Mouse (Mus musculus) CD4-positive helper T cell, adult 2 months (primary cell): ENCODE measurements at regions not wholly inside any gene's neighbourhood (a gene's known extent, or its start where the extent isn't known, plus 50 kb on each side); places are given as distances from the start of the nearest gene placed in this dataset.
A peak's percentile ranks its signal among the peaks of the same experiment; 100 is the strongest.

ENCODE experiments used
- DNase-seq: peaks from one replicate; pipeline ENCODE4 v3.0.0-alpha.2; 2012; ENCODE audit warnings: low read depth, missing footprints, low spot score

DNA sequence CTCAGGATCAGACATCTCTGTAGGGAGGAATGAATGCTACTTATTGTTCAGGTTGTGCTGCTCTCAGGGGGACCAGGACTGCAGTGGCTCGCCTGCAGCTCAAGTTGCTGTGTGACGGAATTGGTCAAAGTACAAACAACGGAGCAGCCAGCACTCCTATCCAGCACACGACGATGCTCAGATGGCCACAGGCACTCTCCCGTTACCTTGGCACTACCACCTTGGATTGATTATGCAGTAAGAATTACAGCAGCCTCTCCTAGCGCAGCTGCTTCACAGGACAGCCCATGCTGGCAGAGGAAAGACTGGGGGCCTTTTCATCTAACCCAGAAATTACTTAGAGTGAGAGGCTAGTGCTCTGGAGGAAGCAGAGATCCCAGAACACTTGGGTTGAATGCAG lies 226.5 kb downstream of the Maf start:
- DNase-seq: no peak

DNA sequence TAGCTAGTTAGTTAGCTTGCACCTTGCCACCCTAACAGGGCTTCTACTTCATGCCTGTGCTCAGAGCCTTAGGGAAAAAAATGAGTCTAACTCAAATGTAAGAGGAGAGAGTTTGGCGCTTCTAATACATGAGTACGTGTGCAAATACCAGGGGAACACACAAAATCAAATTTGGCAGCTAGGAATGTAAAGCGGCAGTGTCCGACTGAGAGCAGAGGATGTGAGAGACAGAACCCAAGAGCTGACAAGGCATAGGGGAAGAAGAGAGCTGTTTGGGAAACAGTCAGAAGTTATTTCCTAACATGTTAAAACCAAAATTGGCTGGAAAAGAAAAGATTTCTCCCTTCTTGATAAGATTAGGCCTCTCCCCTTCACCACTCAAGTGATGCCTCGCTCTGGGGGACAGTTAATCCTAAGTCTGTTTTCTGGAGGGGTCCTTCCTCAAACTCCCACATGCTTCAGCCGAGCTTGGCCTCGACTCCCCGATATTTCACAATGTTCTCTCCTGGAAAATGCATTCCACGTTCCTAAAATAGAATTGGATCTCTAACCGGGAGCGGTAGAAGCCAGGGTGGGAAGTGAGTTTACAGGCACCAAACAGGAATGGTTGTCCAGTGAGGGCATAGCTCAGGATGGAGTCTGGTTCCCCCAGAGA lies 229.1 kb downstream of the Maf start:
- no peak for DNase-seq

DNA sequence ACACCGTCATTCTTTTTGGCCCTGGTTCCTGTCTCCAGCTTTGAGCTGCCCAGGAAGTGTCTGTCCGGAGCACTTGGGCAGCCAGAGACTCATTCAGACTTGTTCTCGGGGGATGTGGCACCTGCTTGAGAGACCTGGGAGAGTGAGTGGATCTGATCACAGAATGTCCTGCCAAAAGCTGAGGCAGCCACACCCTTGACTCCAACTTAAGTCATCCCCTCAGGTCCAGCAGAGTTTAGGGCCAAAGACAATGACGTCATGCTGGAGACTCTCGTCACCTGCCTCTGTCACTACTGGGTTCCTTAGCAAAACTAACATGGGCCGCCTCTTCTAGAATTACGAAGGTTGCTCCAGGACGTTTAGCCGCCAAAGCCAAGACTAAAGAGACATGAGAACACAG lies 231.5 kb downstream of the Maf start:
- DNase-seq: no peak

DNA sequence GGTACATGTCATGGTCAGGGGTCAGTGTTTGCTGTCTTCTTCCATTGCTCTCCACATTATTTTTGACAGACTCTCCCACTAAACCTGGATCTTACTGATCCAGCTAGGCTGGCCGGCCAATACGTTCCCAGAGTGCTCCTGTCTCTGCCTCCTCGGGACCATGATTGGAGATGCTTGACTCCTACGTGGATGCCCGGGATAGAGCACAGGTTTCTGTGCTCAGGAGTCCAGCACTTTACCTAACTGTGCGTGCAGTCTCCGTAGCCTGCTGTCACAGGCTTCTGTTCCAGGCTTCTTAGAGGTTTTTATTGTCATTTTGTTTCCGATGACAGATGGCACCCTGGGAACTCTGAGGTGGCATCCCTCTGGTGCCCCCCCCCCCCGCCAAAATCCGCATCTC lies 232.4 kb downstream of the Maf start:
- DNase-seq: no peak

DNA sequence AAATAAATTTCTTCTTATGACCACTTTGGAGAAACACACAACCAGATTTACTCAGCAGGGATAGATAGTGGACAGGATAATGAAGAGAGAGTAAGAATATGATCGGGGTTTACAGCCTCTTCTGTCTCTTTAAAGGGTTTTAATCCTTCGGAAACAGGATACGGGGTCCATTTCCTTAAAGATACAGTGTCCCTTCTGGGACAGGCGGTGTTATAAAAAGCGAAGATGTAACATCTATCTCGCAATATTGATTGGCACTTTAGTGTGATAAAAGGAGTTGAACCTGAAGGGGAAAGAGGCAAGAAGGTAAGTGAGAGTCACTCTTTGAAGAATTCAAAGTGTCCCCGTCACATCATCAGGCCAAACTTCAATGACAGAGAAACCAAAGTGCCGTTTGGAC lies 233.6 kb downstream of the Maf start:
- no peak for DNase-seq

DNA sequence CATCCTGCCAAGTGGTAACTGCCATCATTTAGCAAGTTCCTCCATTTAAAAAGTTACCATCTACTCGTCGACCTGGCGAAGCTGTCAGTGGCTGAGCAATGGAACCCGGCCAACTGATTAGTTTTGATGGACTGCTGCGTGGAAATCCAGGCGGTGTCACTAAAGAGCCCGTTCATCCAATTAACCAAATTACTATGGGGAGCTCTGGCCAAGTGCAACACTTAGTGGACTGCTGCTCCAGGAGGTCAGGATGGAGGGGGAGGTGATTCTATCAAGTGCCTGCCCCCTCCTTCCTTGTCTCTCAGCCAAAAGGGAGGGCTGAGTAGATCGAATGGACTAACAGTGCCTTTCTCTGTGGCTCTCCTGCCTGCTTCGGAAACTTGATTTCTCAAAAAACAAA lies 241.0 kb downstream of the Maf start:
- DNase-seq: no peak

DNA sequence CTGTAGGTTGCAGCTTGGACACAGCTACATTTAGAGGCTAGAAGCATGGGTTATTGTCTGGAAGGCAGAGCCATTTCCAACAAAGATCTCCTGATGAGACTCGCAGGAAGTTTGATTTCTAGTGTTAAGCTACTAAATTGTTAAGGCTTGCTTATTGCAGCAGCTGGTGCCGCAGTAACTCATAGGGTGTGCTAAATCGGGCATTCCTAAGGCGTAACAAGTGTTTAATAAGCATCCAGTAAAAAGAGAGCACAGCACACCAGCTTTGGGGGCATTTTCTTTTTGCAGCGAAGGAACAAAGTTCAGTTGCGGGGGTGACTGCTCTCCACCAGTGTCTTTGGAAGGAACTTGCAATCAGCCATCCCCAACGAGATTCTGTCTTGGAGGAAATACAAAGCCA lies 241.5 kb downstream of the Maf start:
- no peak for DNase-seq

DNA sequence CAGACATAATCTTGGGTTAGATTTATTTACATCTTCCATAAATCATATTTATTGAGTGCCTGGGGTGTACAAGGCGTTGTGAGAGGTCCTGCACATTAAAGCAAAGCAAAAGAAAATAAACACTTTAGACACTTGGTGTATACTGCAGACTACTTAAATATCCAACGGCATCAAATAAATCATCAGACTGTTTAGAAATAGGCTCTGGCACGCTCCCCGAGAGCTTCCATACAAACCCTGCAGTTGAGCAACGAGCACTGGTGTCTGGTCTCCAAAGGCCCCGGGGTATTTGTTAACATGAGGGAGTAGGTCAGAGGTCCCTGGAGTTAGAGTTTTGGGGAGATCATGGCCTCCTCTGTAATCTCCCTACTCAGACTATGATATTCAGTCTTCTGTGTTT lies 244.9 kb downstream of the Maf start:
- no peak for DNase-seq

DNA sequence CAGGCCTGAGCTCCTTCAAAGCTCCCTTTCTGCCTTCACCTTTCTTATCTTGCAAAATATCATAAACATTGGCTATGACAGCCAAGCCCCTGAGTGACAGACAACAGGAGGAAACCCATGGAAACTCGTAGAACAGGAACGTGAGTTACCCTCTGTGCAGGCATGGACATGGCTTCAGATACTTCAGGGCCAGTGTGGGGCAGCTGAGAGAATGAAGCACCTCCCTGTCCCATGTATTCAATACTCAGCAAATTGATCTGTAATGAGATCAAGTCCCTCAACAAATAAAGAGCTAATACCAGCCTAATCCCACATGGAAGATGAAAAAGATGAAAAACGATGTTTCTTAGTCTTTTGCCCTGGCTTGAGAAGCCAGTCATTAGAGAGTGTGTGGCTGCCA lies 249.5 kb downstream of the Maf start:
- DNase-seq: no peak

DNA sequence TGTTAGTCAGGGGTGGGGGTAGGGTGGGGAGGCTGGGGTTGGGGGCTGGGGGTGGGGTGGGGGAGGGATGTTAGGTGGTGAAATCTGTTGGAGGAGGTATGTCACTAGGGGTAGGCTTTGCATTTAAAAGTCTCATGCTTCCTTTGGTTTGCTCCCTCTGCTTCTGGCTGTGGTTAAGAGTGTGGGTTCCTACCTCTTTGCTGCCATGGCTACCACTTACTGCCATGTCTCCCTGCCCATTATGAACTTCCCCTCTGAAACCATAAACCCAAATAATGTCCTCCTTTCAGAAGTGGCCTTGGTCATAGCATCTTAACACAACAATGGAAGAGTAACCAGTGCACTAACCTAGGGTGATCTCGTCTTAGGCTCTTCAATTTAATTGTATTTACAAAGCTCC lies 256.8 kb downstream of the Maf start:
- peak; percentile 33 for DNase-seq

DNA sequence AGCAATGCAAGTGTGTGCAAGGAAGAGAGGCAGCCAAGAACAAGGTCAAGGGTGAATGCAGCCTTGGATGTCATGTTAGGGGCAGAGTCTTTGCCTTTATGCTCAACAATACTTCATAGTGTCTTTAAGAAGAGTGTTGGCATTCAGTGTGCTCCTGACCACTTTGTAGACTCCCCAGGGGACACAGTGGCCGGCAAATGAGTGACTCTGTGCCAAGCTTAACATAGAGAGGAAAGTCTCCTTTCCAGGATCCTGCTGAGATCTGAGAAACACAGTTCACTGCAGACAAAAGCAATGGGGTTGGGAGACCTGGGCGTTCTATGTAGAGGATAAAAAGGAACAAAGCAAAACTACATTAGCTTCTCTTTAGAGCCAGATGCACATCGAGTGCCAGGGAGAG lies 259.2 kb downstream of the Maf start:
- DNase-seq: no peak

DNA sequence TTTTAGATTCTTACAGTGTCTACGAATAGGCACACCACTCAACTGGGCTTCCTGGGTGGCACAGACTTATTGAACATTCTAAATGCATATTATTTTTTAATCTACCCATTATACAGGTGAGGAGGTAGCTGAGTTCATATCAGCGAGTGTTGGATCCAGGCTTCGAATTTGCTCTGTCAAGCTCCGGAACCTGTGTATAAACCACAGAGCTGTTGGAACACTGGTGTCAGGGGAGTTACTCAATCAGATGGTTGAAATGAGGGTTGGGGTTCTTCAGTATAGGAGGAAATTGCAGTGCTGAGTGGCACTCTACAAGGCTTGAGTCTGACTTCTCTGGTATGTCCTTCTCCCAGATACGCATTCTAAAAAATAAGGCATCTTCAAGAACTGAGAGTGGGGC lies 263.1 kb downstream of the Maf start:
- no peak for DNase-seq

DNA sequence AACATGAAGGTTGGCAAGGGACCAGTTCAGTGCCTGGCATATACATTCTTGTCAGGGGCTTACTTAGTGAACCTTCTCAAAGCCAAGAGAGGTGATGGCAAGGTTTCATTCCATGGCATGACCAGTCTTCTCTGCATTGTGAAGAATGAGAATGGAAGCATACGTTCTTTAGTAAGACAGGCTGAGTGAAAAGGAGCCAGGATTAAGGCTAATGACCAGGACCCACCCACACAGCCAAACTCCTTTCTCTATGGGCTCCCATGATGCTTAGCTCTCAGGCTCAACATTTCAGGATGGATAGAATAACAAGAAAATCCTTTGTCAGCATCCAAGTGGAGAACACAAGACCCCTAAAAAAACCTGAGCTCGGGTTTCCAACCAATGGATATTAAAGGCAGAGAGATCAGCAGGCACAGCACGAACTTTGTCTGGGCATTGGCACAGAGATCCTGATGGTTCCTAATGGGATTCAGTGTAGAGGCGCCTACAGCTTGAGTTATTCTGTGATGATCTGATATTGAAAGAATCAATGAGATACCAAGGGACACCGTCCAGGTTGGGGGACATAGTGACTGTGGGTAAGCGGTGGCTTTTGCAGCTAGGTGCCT lies 265.5 kb downstream of the Maf start:
- DNase-seq: no peak

DNA sequence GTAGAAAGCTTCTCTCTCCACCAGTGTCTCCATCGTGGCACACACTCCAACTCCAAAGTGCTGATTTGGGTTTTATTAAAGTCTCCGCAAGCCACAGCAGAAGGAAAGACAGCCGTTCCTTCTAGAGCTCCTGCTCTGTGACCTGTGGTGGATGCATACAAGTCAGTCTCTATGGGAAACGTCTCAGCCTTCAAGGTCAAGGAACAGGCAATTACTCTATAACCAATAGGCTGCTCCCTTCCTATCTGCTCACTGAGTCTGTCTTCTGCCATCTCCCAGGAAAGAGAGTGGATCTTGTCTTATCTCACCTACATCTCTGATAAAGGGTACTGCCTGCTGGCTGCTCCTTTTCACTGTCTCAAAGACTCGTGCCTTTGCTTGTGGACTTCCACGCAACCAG lies 266.3 kb downstream of the Maf start:
- no peak for DNase-seq

DNA sequence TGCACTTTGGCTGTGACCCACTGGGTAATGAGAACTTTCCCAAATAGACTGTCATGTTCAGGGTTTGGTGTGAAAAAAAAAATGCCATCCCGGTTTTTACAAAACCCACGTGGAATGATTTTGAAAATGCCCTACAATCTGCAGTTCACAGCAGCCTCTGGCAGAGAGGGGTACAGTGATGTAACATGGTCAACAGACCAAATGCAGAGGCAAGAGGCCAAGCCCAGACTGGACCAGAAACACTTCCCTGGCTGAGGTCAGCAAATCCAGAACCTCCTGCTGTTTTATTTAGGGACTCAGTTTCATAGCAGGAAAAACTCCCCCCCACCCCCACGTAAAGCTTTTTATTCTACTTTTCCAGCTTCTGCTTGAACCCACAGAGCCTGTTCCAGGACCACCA lies 267.4 kb downstream of the Maf start:
- no peak for DNase-seq

DNA sequence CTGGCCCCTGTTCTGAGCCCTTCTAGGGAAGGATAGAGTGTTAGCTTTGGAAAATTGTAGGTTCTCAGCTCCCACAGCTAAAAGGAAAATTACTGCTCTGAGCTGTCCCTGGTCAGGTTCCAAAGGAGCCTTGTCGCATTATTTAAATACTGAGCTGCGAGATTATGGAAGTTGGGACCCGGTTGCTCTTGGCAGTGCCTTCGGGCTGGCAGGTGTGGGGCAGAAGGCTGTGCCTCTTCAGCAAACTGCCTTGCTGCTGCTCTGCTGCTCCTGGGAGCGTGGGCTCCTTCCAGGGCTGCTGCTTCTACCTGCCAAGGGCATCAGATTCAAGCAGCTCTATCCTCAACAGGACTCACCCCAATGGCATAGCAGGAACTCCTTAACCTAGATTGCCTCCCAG lies 268.1 kb downstream of the Maf start:
- DNase-seq: no peak

DNA sequence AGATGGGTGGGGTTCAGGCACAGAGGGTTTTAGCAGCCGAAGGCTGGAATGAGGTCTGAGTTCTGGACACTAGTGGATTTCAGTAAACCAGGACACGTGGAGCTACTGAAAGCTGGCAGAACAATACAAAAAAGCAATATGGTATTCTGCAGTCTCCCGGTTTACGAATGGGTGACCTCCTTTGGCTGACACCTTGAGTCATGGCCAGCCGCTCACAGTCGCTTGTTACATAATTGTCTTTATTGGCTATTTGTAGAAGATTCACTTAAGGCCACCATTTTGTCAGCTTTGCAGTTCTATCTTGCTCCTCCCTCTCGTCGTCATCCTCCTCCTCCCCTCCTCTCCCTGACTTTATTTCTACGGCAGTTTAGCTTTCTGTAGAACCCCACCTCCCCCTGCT lies 269.6 kb downstream of the Maf start:
- no peak for DNase-seq

DNA sequence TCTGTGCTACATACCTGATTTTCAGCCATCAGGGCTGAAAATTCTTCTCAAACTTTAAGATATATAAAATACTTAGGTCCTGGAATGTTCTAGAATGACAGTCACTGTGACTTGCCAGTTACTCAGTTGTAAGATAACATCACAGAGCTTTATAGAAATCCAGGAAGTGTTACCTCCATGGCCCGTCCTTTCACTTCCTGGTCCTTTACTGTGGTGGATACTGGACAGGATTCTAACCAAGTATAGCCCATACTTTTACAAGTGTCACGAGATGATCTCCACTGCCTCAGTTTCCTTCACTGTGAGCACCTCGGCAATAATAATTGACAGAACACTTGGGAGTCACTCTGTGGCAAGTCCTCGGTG lies 271.3 kb downstream of the Maf start:
- DNase-seq: peak; percentile 45

DNA sequence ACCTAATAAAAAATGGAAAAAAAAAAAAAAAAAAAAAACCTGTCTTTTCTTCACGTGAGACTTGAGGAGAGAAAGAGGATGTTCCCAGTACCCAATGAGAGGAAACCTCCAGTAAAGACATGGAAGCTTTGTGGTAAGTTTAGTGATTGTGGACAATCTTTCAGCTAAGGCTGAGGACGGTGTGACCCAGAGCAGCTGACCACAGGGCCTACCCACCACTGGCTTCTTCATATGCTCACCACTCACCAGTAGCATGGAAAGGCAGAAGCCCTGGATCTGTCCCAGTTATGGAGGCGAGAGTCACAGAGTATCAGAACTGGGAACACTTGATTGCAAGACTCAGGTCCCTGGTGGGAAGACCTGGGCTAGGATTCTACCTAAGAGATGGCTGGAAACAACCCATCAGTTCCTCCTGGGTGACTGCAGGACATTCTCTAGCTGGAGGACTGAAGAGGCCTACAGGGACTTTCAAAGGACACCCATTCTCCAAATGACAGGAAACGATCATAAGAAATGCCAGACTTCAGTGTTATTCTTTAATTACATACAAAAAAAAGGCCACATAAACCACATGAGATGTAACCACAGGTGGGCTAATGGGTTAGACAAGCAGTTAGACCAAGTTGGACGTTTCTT lies 271.8 kb downstream of the Maf start:
- no peak for DNase-seq

DNA sequence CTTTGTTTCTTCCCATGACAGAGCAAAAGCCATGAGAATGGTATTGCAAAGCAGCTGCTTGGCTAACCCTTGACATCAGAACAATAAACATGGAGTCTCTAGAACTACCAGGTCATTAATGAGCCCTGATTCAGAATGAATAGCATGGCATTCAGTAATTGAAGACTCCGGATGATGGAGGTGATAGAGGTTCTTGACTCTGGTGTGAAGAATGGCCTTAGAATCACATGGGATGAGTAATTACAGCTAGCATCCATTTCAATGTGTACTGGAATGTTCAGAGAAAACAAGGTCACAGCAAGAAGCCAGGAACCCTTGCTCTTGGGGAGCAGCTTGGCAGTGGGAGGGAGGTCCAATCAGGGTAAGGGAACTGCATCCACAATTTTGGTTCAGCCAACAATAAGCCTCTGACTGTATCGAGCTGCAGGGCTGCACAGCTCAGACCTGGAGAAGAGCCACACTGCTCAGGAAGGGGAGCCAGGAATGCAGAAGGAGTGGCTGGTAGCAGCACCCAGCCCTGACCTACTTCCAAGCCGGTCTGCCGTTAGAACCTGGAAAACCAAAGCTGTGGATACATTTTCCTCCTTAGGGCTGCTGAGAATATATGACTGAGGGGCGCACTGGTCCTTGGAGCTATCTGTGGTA lies 275.1 kb downstream of the Maf start:
- no peak for DNase-seq

DNA sequence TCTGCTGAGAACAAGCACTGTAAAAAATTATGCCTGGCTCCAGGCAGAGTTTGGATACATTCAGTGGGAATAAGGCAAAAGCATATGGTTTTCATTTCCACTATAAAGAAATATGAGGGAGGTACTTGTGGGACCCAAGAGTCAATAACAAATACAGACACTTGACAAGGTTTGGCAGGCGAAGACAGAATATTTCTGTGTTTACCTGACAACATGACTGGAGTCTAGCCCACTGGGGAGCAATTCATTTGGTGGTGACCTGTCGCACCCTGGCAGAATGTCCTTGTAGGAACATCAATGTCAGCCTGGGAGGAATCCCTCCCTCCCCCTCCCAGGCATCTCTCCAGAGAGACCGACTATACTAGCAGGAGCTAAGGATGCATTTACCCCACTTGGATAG lies 276.8 kb downstream of the Maf start:
- DNase-seq: no peak

DNA sequence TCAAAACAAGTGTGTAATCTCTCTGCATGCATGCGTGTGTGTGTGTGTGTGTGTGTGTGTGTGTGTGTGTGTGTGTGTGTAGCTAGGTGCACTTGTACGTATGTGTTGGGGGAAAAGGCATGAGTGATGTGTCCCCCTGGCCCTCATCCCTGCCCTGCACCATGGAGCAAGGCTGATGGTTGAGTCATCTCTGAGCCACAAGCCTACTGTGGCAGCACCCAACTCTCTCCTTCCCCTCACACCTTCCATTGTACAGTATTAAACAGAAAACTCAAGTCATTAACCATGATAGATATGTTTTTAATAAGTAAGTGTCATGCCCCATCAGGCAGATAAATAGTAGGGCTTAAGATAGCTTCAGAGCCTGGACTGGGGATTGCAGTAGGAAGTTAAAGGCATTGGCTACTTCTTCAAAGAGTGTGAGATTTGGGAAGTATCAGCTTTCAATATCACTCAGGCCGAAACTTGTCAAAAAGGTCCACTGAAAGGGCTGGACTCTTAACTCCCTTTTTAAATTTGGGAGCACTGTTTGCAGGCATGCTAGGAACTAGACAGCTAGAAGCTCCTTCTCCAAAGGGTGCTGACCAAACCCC lies 278.2 kb downstream of the Maf start:
- no peak for DNase-seq
